Mouse (Mus musculus): ENCODE data around the gene Asah2. TPM values are rescaled to one million over a fixed set of nuclear protein-coding genes. Genes with fewer than 3 reads are reported as not detected.
"Not testable (repeated sequence)": the region's sequence is repeated elsewhere in the genome, so short reads cannot be mapped to it uniquely, and the experiment has no call there.

The Asah2 gene
- total RNA-seq, 2 experiments from 2014 or later: 1.7 to 6.4 TPM

GRCm38 (mm10) chr19:32106750-32107149, 1.3 kb downstream of the Asah2 start:
- ATAC-seq (replicated peaks; ENCODE audit: low FRiP score, low TSS enrichment, poor library complexity, severe bottlenecking): no peak

DNA sequence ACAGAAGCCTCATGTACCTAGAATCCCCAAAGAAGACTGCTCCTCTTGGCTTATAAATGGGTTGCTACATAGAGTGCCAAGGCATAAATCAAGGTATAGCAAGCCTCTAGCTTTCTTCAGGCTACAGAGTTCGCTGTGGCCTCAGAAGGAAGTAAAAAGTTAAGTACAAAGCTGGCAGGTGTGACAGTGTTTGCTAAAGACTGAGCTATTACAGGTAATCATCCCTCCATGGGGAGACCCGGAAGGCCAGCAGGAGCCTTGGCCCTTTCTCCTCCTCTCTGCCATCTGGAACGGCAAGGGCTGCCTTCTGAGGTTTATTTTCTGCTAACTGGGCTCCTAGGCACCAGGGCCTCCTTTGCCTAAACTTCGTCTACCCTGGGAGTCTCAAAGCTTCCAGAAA, 3.8 kb downstream of the Asah2 start:
- no peak for ATAC-seq (replicated peaks; ENCODE audit: low FRiP score, low TSS enrichment, poor library complexity, severe bottlenecking)

GRCm38 (mm10) chr19:32102976-32103300, 5.1 kb downstream of the Asah2 start:
- no peak for ATAC-seq (replicated peaks; ENCODE audit: low FRiP score, low TSS enrichment, poor library complexity, severe bottlenecking)

GRCm38 (mm10) chr19:32102294-32102975, 5.6 kb downstream of the Asah2 start:
- no peak for ATAC-seq (replicated peaks; ENCODE audit: low FRiP score, low TSS enrichment, poor library complexity, severe bottlenecking)

DNA sequence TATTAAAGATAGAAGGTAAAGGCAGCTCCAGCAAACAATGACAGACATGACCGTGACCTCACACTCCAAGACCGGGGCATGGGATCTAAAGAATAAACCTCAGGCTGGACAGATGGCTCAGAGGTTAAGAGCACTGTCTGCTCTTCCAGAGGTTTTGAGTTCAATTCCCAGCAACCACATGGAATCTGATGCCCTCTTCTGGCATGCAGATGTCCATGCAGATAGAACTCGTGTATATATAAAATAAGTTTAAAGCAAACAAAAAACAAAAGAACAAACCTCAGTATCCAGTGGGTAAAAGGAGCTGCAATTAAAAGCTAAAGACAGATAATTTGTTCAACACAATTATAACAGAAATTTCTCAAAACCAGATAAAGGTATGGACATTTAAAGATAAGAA, 9.4 kb downstream of the Asah2 start:
- ATAC-seq (replicated peaks; ENCODE audit: low FRiP score, low TSS enrichment, poor library complexity, severe bottlenecking): no peak

DNA sequence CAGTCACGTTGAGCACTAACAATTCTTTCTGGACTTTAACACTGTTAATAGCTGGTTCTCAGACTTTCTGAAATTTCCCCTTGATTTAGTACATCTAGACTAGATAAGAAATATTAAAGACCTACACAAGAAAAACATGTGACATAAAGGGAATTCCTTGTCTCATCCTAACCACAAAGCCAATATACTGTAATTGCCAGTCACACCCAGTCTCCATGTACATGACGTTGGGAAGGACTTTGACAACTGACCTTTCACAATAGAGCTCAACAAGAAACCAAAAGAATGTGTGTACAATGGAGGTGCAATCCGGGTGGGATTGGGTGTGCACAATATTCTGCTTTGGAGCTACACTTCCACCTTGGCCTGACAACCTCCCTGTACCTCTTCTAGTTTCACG, 15.7 kb downstream of the Asah2 start:
- ATAC-seq (replicated peaks; ENCODE audit: low FRiP score, low TSS enrichment, poor library complexity, severe bottlenecking): no peak

GRCm38 (mm10) chr19:32090804-32091203, 17.2 kb downstream of the Asah2 start:
- ATAC-seq (replicated peaks; ENCODE audit: low FRiP score, low TSS enrichment, poor library complexity, severe bottlenecking): no peak

DNA sequence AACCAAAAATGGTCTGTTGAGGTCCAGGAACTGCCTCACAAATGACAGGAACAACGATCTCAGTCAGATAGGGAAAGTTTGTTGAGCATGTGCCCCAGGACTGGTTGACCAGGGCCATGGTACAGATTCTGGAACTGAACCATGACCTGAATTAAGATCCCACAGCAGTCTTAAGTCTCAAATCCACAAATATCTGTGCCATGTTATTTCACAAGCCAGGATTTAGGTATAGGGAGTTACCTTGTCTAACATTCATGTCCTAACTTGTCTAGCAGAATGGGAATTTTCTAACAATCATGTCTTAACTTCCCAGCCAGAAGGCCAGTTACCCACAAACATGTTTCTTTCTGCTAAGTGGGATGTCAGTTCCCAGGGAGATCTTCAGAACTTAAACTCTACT, 19.4 kb downstream of the Asah2 start:
- ATAC-seq (replicated peaks; ENCODE audit: low FRiP score, low TSS enrichment, poor library complexity, severe bottlenecking): no peak

- no peak for ATAC-seq (replicated peaks; ENCODE audit: low FRiP score, low TSS enrichment, poor library complexity, severe bottlenecking)
These were observed 20.1 kb downstream of the Asah2 start for GRCm38 (mm10) chr19:32087736-32088470.

- not testable (repeated sequence) for ATAC-seq (replicated peaks; ENCODE audit: low FRiP score, low TSS enrichment, poor library complexity, severe bottlenecking)
These were observed 23.2 kb downstream of the Asah2 start for GRCm38 (mm10) chr19:32084813-32085212.

- ATAC-seq (replicated peaks; ENCODE audit: low FRiP score, low TSS enrichment, poor library complexity, severe bottlenecking): no peak
These were observed 37.7 kb downstream of the Asah2 start for GRCm38 (mm10) chr19:32070340-32070739.

GRCm38 (mm10) chr19:32069598-32069997, 38.4 kb downstream of the Asah2 start:
- ATAC-seq (replicated peaks; ENCODE audit: low FRiP score, low TSS enrichment, poor library complexity, severe bottlenecking): no peak

DNA sequence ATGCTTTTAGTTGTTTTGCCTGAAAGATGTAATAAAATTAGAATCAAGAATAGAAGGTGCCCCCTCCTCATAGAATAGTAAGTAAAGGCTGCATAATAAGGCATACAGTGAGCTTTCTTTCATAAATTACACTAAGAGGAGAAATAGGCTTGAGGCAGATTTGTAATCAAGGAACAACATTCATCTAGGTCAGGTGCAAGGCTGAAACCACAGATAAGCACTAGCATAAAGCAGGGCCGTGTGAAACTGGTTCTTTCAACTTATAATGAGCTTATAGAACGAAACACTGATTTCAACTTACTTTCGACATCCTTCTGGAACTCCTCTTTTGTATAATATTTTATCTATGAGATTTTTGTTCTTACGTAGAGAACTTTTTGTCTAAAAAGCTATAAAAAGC, 40.3 kb downstream of the Asah2 start:
- no peak for ATAC-seq (replicated peaks; ENCODE audit: low FRiP score, low TSS enrichment, poor library complexity, severe bottlenecking)

DNA sequence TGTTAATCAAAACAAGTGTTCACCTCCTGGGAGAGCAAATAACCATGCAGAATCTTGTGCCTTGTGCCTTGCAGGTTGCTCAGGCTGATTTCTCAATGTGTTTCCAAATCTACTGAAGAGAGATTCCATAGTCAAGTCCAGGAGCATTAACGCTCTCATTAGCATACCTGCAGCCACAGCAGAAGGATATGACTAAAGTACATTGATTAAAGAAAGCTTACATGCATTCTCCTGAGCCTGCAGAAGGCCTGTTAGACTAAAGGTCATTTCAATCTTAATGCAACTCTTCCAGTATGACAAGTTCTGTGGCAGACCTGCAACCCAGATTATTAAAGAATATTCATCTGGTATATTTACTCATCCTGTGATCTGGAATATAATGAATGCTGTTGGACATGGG, 46.7 kb downstream of the Asah2 start:
- no peak for ATAC-seq (replicated peaks; ENCODE audit: low FRiP score, low TSS enrichment, poor library complexity, severe bottlenecking)

DNA sequence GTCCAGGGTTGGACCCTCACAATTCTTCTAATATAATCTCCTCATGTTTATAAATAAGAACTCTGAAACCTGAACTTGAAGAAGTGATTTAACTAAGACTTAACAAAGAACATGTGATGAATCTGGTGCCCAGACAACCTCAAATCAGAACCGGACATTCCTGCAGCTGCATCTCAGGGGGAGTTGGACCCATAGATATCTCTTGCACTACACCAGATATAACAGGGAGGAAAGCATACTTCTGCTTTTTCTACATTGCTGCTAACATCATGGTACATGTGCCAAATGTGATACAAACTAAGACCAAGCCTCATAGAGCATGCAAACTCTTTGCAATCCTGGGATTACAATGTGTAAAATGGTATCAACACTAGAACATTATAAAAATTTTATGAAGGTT, 51.8 kb downstream of the Asah2 start:
- ATAC-seq (replicated peaks; ENCODE audit: low FRiP score, low TSS enrichment, poor library complexity, severe bottlenecking): no peak

- no peak for ATAC-seq (replicated peaks; ENCODE audit: low FRiP score, low TSS enrichment, poor library complexity, severe bottlenecking)
These were observed 52.3 kb downstream of the Asah2 start for GRCm38 (mm10) chr19:32055725-32056124.

DNA sequence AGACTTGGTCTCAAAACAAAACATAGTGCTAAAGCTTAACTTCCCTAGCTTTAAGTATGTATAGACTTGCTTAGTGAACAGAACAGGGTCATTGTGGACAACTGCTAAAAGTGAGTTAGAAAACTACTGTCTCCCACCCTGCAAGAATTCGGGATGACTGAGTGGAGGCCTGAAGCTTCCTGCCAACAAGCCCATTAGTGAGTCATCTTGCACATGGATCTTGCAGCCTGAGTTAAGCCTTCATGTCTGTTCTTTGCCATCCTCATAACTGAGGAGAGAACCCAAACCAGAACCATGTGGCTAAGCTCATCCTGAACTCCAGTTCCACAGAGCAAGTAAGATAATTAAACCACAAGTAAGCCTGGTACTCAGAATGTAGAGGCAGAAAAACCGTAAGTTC, 56.8 kb downstream of the Asah2 start:
- no peak for ATAC-seq (replicated peaks; ENCODE audit: low FRiP score, low TSS enrichment, poor library complexity, severe bottlenecking)

GRCm38 (mm10) chr19:32032881-32033280, 75.1 kb downstream of the Asah2 start:
- ATAC-seq (replicated peaks; ENCODE audit: low FRiP score, low TSS enrichment, poor library complexity, severe bottlenecking): no peak

- ATAC-seq (replicated peaks; ENCODE audit: low FRiP score, low TSS enrichment, poor library complexity, severe bottlenecking): peak; percentile 83
These were observed 77.6 kb downstream of the Asah2 start for GRCm38 (mm10) chr19:32030430-32030829.

- no peak for ATAC-seq (replicated peaks; ENCODE audit: low FRiP score, low TSS enrichment, poor library complexity, severe bottlenecking)
These were observed 82.6 kb downstream of the Asah2 start for GRCm38 (mm10) chr19:32025443-32025842.

- ATAC-seq (replicated peaks; ENCODE audit: low FRiP score, low TSS enrichment, poor library complexity, severe bottlenecking): no peak
These were observed 88.3 kb downstream of the Asah2 start for GRCm38 (mm10) chr19:32019722-32020121.

Data from megakaryocyte-erythroid progenitor cell, adult 5-6 weeks (primary cell).